Mouse (Mus musculus) bone marrow, adult 2 months (tissue): ENCODE data around the gene Trim11.

Source experiments
- CTCF ChIP-seq: fragments of 200-500 bp; IDR thresholded peaks from 2 replicates; pipeline ENCODE4 v1.5.1; 2011; ENCODE audit warnings: low read length, control low read depth; ENCODE audit not compliant: control insufficient read depth, insufficient read depth
- POLR2A ChIP-seq: fragments of 200-500 bp; IDR thresholded peaks from 2 replicates; pipeline ENCODE4 v1.6.1; 2011; ENCODE audit warnings: low read depth, mild to moderate bottlenecking, control low read depth, low read length, borderline replicate concordance; ENCODE audit not compliant: control insufficient read depth

GRCm38 (mm10) chr11:59002327-59003079 lies 24.6 kb downstream of the Trim11 start:
- TF ChIP-seq CTCF (no peak), POLR2A (no peak)
